Mouse (Mus musculus) limb, embryonic 10.5 days (tissue): Measurements from ENCODE around the gene Gm30191. TPM values are rescaled to one million over a fixed set of nuclear protein-coding genes. Genes with fewer than 3 reads are reported as not detected.
A peak's percentile ranks its signal among the peaks of the same experiment; 100 is the strongest.

Experiments
- DNase-seq: peaks from one replicate; pipeline ENCODE4 v3.0.0-alpha.2; 2017; ENCODE audit warnings: low spot score
- H3K27ac ChIP-seq: fragments of 300-500 bp; sonication (generic); 2 replicates; pipeline ENCODE4 v1.5.1; 2016; ENCODE audit warnings: mild to moderate bottlenecking
- H3K27me3 ChIP-seq: fragments of 300-500 bp; sonication (generic); 2 replicates; pipeline ENCODE4 v1.6.1; 2016; ENCODE audit warnings: low read depth, mild to moderate bottlenecking; ENCODE audit not compliant: poor library complexity, severe bottlenecking
- H3K36me3 ChIP-seq: fragments of 300-500 bp; sonication (generic); 2 replicates; pipeline ENCODE4 v1.6.1; 2016; ENCODE audit warnings: mild to moderate bottlenecking, moderate library complexity
- H3K4me1 ChIP-seq: fragments of 300-500 bp; sonication (generic); 2 replicates; pipeline ENCODE4 v1.6.1; 2016
- H3K4me3 ChIP-seq: fragments of 300-500 bp; sonication (generic); 2 replicates; pipeline ENCODE4 v1.5.1; 2016; ENCODE audit warnings: mild to moderate bottlenecking, moderate library complexity
- H3K9me3 ChIP-seq: fragments of 300-500 bp; sonication (generic); replicated peaks from 2 replicates; pipeline ENCODE4 v1.6.1; 2016; ENCODE audit warnings: mild to moderate bottlenecking
- WGBS: fragments of 180-500 bp; shearing (Covaris S2); methylation state at CpG from one replicate; pipeline ENCODE4 v1.1.7; 2016; 5-methylcytosine and 5-hydroxymethylcytosine counted together
- polyA plus RNA-seq: library from polyadenylated mRNA; unstranded; fragments of >200 nt; fragmentation: Nextera tagmentation; extraction: Ambion mirVana; gene quantifications from 2 replicates; pipeline ENCODE4 v1.2.1, GENCODE M21; 2016

Gene Gm30191
- not detected in 2 replicates for polyA plus RNA-seq

DNA sequence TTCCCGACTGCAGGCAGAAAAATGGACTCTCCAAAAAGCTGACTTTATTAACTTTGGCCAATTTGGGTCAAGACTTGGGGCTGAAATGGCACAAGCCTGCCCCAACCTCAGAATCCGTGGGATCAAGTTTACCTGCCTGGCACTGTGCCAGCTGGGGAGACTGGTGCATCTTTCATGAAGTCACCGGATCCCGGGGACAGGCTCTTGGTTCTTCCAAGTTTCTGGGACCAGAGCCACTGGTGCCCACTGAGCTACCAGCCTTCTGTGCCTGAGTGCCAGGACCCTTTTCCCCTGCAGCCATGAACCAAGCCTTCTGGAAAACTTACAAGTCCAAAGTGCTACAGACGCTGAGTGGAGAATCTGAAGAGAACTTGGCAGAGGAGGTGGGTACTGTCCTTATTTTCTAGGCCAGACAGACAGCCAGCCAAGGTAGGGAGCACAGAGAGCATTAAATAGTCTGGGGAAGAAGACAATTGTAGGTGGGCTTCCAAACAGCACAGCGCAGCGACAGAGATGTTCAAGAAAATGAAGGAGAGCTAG, at the start of gene Gm30191:
TSS of gene Gm30191 (plus strand) at position 217 of the 540 bp plus-strand sequence.
- H3K4me1 ChIP-seq: peaks cover 54% of the 10 kb centered on the region

GRCm38 (mm10) chr4:134199371-134199770, 47.4 kb upstream of the Gm30191 start:
- Histone ChIP-seq H3K27ac (no peak overlapping the region), H3K36me3 (no peaks in the 10 kb centered on the region), H3K4me1 (no peaks in the 10 kb centered on the region), H3K4me3 (no peak overlapping the region), H3K27me3 (no peaks in the 10 kb centered on the region), H3K9me3 (no peaks in the 10 kb centered on the region)
- no peak for DNase-seq
- WGBS: 81% methylated on average over 2 of the region's 2 CpGs

More for the DNA sequence above, at the start of gene Gm30191:
- H3K36me3 ChIP-seq: peaks cover 14% of the 10 kb centered on the region
- peaks cover 59% of the 10 kb centered on the region for H3K27me3 ChIP-seq
- H3K27ac ChIP-seq: peak within 1 kb of the TSS; percentile 86
- H3K9me3 ChIP-seq: no peaks in the 10 kb centered on the region
- 77% methylated on average over 7 of the region's 7 CpGs for WGBS
- H3K4me3 ChIP-seq: peak within 1 kb of the TSS; percentile 84
- DNase-seq: no peak

- no peak for DNase-seq
- no peaks in the 10 kb centered on the region for H3K27me3 ChIP-seq
- no peak within 1 kb of the TSS for H3K4me3 ChIP-seq
- WGBS: 95% methylated on average over 4 of the region's 4 CpGs
- 0 out of 2 replicates have a peak, but pooled peaks cover 3% of the 10 kb centered on the region for H3K4me1 ChIP-seq
- no peaks in the 10 kb centered on the region for H3K36me3 ChIP-seq
- H3K9me3 ChIP-seq: no peaks in the 10 kb centered on the region
- no peak within 1 kb of the TSS for H3K27ac ChIP-seq
Measured at GRCm38 (mm10) chr4:134202904-134203303, 43.8 kb upstream of the Gm30191 start, which contains the start of gene Gm7534. Gene Gm7534, minus strand, starts transcription at chr4:134203004.

- Histone ChIP-seq H3K36me3 (no peaks in the 10 kb centered on the region), H3K4me3 (no peak overlapping the region), H3K9me3 (no peaks in the 10 kb centered on the region), H3K27me3 (0 out of 2 replicates have a peak, but pooled peaks cover under 1% of the 10 kb centered on the region), H3K4me1 (0 out of 2 replicates have a peak, but pooled peaks cover 3% of the 10 kb centered on the region), H3K27ac (no peak overlapping the region)
- 87% methylated on average over 17 of the region's 17 CpGs for WGBS
- DNase-seq: no peak
Measured at GRCm38 (mm10) chr4:134203340-134203896, 43.3 kb upstream of the Gm30191 start.

DNA sequence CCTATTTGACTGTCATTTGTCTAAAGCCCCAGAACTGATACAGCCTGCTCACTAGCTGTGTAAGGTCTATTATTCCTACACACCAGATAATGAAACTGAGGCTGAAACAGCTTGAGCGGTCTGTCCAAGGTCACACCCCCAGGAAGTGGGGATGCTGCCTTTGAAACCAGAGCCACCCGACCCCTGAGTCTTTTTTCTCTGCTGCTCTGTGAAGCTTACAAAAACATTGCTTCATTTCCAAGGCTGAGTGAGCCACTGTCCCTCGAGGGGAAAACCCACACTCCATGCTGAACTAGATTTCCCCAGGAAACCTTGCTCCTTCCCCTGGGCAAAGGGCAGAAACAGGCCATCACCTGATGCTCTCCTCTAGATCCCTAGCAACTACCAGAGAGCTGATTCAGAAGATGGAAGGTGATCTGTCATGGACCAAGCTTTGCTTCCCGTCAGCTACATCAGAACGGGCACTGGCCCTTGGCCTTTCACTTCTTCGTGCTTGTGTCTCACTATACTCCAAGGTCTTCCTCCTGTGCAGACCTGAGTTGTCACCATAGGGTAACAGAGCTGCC, 40.2 kb upstream of the Gm30191 start:
- DNase-seq: no peak
- Histone ChIP-seq H3K4me1 (0 out of 2 replicates have a peak, but pooled peaks cover 3% of the 10 kb centered on the region), H3K36me3 (no peaks in the 10 kb centered on the region), H3K27ac (no peak overlapping the region), H3K4me3 (no peak overlapping the region), H3K9me3 (no peaks in the 10 kb centered on the region), H3K27me3 (0 out of 2 replicates have a peak, but pooled peaks cover 8% of the 10 kb centered on the region)
- WGBS: 57% methylated on average over 6 of the region's 6 CpGs

DNA sequence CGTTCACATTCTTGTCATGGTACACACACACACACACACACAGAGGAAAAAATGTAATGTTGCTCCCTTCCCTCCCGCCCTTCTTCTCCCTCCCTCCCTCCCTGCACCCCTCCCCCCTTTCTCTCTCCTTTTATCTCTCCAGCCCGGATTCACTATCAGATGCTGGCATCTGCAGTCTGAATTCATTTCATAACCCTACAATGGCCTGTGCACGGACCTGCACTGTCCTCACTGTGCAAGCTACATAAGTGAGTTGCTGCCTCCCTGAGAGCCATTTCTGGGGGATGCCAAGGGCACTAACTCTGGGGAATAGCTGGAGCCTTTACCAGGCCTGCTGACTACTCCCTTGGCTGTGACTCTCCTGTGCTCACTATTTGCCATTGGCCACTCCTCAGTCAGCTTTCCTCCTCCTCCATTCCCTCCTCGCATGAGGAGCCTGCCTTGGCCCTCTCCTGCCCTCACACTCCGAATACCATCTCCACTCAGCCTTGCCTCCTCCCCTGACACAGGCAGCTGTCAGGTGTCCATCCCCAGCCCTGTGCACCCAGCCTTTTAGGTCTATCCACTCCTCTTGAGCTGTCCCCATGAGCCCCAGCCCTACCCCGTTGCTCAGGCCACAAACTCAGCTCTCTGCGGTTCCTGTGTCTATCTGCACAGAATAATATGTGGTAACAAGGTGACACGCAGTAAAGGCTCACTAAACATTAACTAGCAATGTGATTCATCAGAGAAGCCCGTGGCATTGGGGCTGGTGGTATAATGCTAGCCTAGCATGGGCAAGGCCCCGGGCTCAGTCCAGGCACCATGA, 23.7 kb upstream of the Gm30191 start:
- Histone ChIP-seq H3K27me3 (no peaks in the 10 kb centered on the region), H3K36me3 (no peaks in the 10 kb centered on the region), H3K27ac (no peak overlapping the region), H3K9me3 (no peaks in the 10 kb centered on the region), H3K4me1 (peaks cover 1% of the 10 kb centered on the region; the same call in 1 of the 2 replicates), H3K4me3 (no peak overlapping the region)
- DNase-seq: no peak
- WGBS: 69% methylated on average over 11 of the region's 11 CpGs

GRCm38 (mm10) chr4:134227194-134227593, 19.5 kb upstream of the Gm30191 start, which contains the start of gene Catsper4:
Gene Catsper4, minus strand, starts transcription at chr4:134227383.
- Histone ChIP-seq H3K4me1 (peaks cover 22% of the 10 kb centered on the region), H3K36me3 (no peaks in the 10 kb centered on the region), H3K9me3 (no peaks in the 10 kb centered on the region), H3K4me3 (no peak within 1 kb of the TSS), H3K27ac (no peak within 1 kb of the TSS), H3K27me3 (no peaks in the 10 kb centered on the region)
- 65% methylated on average over 8 of the region's 8 CpGs for WGBS
- DNase-seq: no peak

GRCm38 (mm10) chr4:134230431-134230830, 16.3 kb upstream of the Gm30191 start:
- WGBS: 40% methylated on average over 8 of the region's 8 CpGs
- peaks cover 22% of the 10 kb centered on the region for H3K4me1 ChIP-seq
- no peaks in the 10 kb centered on the region for H3K9me3 ChIP-seq
- H3K36me3 ChIP-seq: no peaks in the 10 kb centered on the region
- DNase-seq: no peak
- no peak overlapping the region for H3K27ac ChIP-seq
- peaks cover 13% of the 10 kb centered on the region; the same call in 1 of the 2 replicates for H3K27me3 ChIP-seq
- no peak overlapping the region for H3K4me3 ChIP-seq

GRCm38 (mm10) chr4:134234876-134235275, 11.9 kb upstream of the Gm30191 start:
- H3K27me3 ChIP-seq: peaks cover 50% of the 10 kb centered on the region
- WGBS: 88% methylated on average over 5 of the region's 5 CpGs
- peaks cover 23% of the 10 kb centered on the region for H3K4me1 ChIP-seq
- no peaks in the 10 kb centered on the region for H3K9me3 ChIP-seq
- no peak overlapping the region for H3K27ac ChIP-seq
- H3K4me3 ChIP-seq: no peak overlapping the region
- no peaks in the 10 kb centered on the region; the same call in 1 of the 2 replicates for H3K36me3 ChIP-seq
- no peak for DNase-seq

- Histone ChIP-seq H3K4me1 (peaks cover 16% of the 10 kb centered on the region), H3K4me3 (peak overlapping the region; percentile 40), H3K36me3 (no peaks in the 10 kb centered on the region; the same call in 1 of the 2 replicates), H3K27me3 (peaks cover 47% of the 10 kb centered on the region), H3K27ac (peak overlapping the region; percentile 56; the same call in 1 of the 2 replicates), H3K9me3 (no peaks in the 10 kb centered on the region)
- 19% methylated on average over 19 of the region's 19 CpGs for WGBS
- DNase-seq: no peak
Measured at GRCm38 (mm10) chr4:134237582-134238278, 9.0 kb upstream of the Gm30191 start.

DNA sequence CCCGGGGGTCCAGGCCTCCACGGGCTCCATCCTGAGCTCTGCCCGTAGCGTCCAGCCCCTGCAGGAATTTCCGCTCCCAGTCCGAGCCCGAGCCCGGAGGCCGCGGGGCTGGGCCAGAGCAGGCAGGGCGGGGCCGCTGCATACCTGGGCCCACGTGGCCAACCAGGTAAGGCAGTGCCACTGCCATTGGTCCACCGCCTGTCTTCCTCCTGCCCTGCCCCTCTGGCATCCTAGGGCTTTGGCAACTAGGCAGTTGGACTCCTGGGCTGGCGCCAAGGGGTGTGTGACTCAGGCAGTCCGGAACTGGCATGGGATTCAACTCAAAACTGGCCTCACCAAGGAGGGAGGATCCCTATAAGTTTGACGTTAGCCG, 8.5 kb upstream of the Gm30191 start, which contains the start of gene Cnksr1:
TSS of gene Cnksr1 (minus strand) at position 121 of the 373 bp plus-strand sequence.
- Histone ChIP-seq H3K4me1 (peaks cover 16% of the 10 kb centered on the region), H3K27ac (peak within 1 kb of the TSS; percentile 56; the same call in 1 of the 2 replicates), H3K9me3 (no peaks in the 10 kb centered on the region), H3K4me3 (peak within 1 kb of the TSS; percentile 40), H3K36me3 (peaks cover 4% of the 10 kb centered on the region), H3K27me3 (peaks cover 43% of the 10 kb centered on the region)
- WGBS: 2% methylated on average over 18 of the region's 18 CpGs
- DNase-seq: peak; percentile 52

GRCm38 (mm10) chr4:134238686-134239085, 8.0 kb upstream of the Gm30191 start:
- Histone ChIP-seq H3K4me3 (peak overlapping the region; percentile 40; the same call in 1 of the 2 replicates), H3K4me1 (peaks cover 19% of the 10 kb centered on the region), H3K27me3 (peaks cover 39% of the 10 kb centered on the region), H3K36me3 (peaks cover 9% of the 10 kb centered on the region), H3K27ac (no peak overlapping the region), H3K9me3 (no peaks in the 10 kb centered on the region)
- no peak for DNase-seq
- WGBS: 16% methylated on average over 10 of the region's 10 CpGs
